Mouse (Mus musculus): ENCODE measurements at regions not wholly inside any gene's neighbourhood (a gene's known extent, or its start where the extent isn't known, plus 50 kb on each side); places are given as distances from the start of the nearest gene placed in this dataset.

DNA sequence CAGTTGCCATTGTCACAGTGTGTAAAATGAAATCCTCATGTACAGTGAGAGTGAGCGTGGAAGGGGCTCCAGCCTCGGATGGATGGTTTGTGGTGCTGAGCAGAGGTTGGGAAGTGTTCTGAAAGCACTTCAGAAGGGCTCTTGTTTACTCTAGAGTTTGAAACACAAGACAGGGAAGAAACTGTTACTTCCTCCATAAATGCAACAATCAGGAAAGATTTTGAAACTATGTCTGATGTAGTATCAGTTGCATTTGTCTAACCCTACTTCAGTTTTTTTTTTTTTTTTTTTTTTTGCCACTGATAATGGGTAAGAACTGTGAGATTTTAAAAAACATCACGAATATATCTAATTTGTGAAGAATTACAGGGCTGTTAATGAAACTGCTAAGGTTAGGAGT lies 281.5 kb downstream of the Hace1 start:
- TF ChIP-seq EP300 (IDR thresholded peaks at IDR 0.05; ENCODE audit: low read depth) (no peak), CTCF (IDR thresholded peaks at IDR 0.05; ENCODE audit: low read depth) (no peak)
